Mouse (Mus musculus) mesoderm, embryonic 11.5 days (tissue): ENCODE results near the gene Arg2.
A peak's percentile ranks its signal among the peaks of the same experiment; 100 is the strongest.

Source experiments
- DNase-seq: peaks from one replicate; pipeline ENCODE4 v3.0.0-alpha.2; 2012; ENCODE audit warnings: low read depth, low spot score

Arg2 gene

GRCm38 (mm10) chr12:79130299-79131177, at the start of gene Arg2:
Arg2 (plus strand) TSS chr12:79130777.
- DNase-seq = peak; percentile 76

- peak; percentile 85 for DNase-seq
These were observed 41.3 kb upstream of the Arg2 start, which contains the start of gene Pigh for GRCm38 (mm10) chr12:79089182-79089812. Pigh (minus strand) TSS chr12:79089651.

GRCm38 (mm10) chr12:79092569-79092968, 38.0 kb upstream of the Arg2 start:
- DNase-seq = no peak

- DNase-seq = peak; percentile 62
These were observed 33.3 kb upstream of the Arg2 start for GRCm38 (mm10) chr12:79097106-79097752.

GRCm38 (mm10) chr12:79103773-79104172, 26.8 kb upstream of the Arg2 start:
- DNase-seq = no peak

- DNase-seq = no peak
These were observed 26.0 kb upstream of the Arg2 start for GRCm38 (mm10) chr12:79104544-79104943.

- DNase-seq = no peak
These were observed 25.3 kb upstream of the Arg2 start for GRCm38 (mm10) chr12:79105312-79105711.

GRCm38 (mm10) chr12:79118991-79119390, 11.6 kb upstream of the Arg2 start:
- DNase-seq = no peak

- peak; percentile 41 for DNase-seq
These were observed 7.8 kb upstream of the Arg2 start for GRCm38 (mm10) chr12:79122820-79123219.

GRCm38 (mm10) chr12:79131178-79131675, 650 bp downstream of the Arg2 start:
- DNase-seq = no peak

- no peak for DNase-seq
These were observed 1.3 kb downstream of the Arg2 start for GRCm38 (mm10) chr12:79131706-79132460.

GRCm38 (mm10) chr12:79134676-79135075, 4.1 kb downstream of the Arg2 start:
- no peak for DNase-seq

GRCm38 (mm10) chr12:79135105-79135504, 4.5 kb downstream of the Arg2 start:
- no peak for DNase-seq

- DNase-seq = no peak
These were observed 6.4 kb downstream of the Arg2 start for GRCm38 (mm10) chr12:79136949-79137348.

GRCm38 (mm10) chr12:79138999-79139398, 8.4 kb downstream of the Arg2 start:
- DNase-seq = no peak

- no peak for DNase-seq
These were observed 8.8 kb downstream of the Arg2 start for GRCm38 (mm10) chr12:79139417-79139816.

- no peak for DNase-seq
These were observed 10.2 kb downstream of the Arg2 start for GRCm38 (mm10) chr12:79140811-79141210.

GRCm38 (mm10) chr12:79141384-79141783, 10.8 kb downstream of the Arg2 start:
- DNase-seq = no peak

- DNase-seq = no peak
These were observed 19.1 kb downstream of the Arg2 start for GRCm38 (mm10) chr12:79149653-79150052.

GRCm38 (mm10) chr12:79162876-79163275, 32.3 kb downstream of the Arg2 start:
- DNase-seq = no peak

GRCm38 (mm10) chr12:79169173-79169572, 38.6 kb downstream of the Arg2 start:
- DNase-seq = no peak
